Mouse (Mus musculus): ENCODE results near the gene Alg5.

DNA sequence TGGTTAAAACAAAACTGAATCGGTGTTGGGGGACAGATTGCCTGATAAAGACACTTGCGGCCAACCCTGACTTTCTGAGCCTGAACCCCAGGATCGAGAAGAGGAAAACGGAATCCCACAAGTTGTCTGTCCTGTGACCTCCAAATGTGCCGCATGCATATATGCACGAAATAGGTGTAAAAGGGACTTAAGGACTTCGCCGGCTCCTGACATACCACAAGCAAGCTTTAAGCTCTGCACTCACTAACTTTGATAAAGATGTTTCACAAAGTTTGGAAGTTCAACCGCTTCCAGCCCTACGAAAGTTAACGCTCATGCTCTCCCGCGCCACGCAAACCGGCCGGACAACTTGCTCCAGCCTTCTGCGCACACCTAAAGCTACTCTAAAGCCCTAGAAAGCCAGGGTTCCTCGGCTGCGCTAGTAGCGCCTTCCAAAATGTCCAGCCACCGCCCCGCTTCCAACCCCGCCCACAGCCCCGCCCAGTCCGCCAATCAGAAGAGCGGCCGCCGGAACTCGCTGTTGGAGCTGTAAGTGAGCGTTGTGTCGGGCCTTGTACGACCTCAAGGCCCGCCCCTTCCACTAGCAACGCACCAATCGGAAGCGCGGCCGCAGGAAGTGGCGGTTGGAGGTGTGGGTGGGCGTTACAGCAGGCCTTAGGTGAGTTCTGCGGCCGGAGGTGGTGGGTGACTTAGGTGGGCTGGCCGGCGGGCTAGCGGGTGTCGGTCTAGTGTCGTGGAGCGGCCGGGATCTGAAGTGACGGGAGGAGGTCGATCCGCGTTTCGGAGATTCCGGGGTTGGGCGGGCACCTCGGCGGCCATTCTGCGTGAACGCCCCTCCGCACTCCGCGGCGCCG, 42.9 kb upstream of the Alg5 start, which contains the start of gene Supt20:
- no peak for TF ChIP-seq EP300 (IDR thresholded peaks at IDR 0.05)
- no peak for TF ChIP-seq CTCF (IDR thresholded peaks at IDR 0.05)

Data from lung, postnatal 0 days (tissue).